Mouse (Mus musculus) small intestine, adult 2 months (tissue): ENCODE data around the gene Gm26920.

Experiments
- CTCF ChIP-seq: fragments of 200-500 bp; IDR thresholded peaks from 2 replicates; pipeline ENCODE4 v1.5.1; 2012; ENCODE audit warnings: low read depth, mild to moderate bottlenecking, control low read depth, inconsistent platforms, low read length, moderate library complexity, mixed read lengths; ENCODE audit not compliant: insufficient replicate concordance, insufficient read length; ENCODE audit errors: extremely low read depth
- POLR2A ChIP-seq: fragments of 200-500 bp; IDR thresholded peaks from 2 replicates; pipeline ENCODE4 v1.6.1; 2012; ENCODE audit warnings: low read depth, mild to moderate bottlenecking, control low read depth, inconsistent platforms, low read length, moderate library complexity

DNA sequence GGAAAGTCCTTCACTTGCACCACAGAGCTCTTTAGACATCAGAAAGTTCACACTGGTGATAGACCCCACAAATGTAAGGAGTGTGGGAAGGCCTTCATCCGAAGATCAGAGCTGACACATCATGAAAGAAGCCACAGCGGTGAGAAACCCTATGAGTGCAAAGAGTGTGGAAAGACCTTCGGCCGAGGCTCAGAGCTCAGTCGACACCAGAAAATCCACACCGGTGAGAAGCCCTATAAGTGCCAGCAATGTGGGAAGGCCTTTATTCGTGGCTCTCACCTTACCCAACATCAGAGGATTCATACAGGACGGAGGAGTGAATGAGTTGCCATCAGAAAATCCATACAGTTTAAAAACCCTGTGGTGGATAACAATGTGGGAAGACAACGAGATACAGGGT, 66.9 kb downstream of the Gm26920 start:
- TF ChIP-seq CTCF: no peak
- TF ChIP-seq POLR2A: no peak
